Mouse (Mus musculus): ENCODE measurements at regions not wholly inside any gene's neighbourhood (a gene's known extent, or its start where the extent isn't known, plus 50 kb on each side); places are given as distances from the start of the nearest gene placed in this dataset.
"Not testable (repeated sequence)": the region's sequence is repeated elsewhere in the genome, so short reads cannot be mapped to it uniquely, and the experiment has no call there.

DNA sequence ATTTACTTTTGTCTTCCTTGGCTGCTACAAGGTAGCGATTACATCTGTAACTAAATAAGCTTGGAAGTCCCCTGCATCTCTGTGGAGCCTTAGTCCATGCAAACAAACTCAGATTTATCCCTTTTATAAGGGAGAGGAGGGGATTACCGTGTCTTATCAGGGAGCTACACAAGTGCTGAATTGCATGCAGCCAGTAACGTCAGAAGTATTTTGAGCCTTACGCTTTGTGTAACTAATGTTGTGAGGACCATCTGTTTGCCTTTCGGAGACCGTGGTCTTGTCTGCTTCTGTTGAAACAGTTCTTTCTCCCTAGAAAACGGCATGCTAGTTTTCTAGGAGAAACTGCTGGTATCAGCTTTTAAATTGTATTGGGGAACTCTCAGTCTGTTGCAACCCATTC is 58.0 kb upstream of the Dmrta1 start:
- DNase-seq = no peak

DNA sequence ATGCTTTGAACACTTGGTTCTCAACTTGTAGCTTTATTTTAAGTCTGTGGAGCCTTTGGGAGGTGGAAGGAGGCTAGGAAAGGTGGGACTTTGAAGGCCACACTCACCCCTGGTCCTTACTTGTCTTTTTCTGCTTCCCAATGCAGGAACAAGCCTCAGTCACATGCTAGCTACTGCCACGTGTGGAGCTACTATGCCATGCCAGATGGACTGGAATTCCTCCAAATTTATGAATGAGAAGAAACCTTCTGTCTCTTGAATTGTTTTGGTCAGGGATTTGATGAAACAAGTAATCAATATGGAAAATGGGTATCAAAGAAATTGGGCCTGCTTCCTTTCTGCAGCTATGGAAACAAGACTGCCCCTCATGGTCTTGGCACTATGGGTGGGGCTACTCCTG is 74.5 kb upstream of the Dmrta1 start:
- peak; percentile 61 to 65 for DNase-seq

DNA sequence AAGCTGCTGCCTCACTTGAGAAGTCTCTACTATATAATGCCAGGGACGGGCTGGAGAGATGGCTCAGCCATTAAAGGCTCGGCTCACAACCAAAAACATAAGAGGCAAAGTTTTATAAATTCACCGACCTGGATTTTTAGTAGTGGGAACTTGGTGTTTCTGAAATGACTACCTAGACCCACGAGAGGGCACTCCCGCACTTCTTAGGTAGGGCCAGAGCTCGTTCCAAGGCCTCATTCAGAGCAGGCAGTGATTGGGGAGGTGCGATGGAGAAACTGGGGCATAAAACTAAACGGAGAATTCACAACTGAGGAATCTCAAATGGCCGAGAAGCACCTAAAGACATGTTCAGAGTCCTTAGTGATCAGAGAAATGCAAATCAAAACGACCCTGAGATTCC is 103.7 kb upstream of the Dmrta1 start:
- DNase-seq = peak; percentile 80 to 82

DNA sequence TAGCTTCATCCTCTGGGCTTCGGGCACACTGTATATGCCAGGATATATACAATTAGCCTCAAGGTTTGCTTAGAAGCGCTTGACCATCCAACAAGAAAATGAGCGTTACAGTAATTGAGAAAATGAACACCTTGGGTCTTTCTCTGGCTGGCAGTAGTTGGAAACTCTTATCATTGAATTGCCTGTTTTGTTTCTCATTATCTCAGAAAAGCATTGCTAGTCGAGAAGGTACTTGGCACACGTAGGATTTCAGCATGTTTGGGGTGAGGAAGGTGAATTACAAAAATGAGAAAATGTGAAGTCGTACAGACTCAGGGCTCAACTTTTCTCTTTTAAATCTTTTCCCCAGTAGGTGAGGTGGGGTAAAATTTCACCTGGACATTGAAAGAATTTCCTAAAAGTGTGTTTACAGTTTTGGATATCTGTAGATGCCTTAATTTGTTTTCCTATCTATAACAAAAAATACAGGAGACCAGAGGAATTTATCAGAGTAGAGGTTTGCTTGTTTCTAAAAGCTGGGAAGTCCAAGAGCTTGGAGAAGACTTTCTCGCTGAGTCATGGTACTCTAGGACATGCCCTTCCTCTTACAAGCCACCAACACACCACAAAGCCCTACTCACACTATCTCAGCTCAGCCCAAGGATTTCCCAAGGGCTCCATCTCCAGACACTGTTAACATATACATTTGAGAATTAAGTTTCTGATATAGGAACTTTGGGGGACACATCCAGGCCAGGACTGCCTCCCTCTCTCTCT is 124.3 kb upstream of the Dmrta1 start:
- no peak for DNase-seq

DNA sequence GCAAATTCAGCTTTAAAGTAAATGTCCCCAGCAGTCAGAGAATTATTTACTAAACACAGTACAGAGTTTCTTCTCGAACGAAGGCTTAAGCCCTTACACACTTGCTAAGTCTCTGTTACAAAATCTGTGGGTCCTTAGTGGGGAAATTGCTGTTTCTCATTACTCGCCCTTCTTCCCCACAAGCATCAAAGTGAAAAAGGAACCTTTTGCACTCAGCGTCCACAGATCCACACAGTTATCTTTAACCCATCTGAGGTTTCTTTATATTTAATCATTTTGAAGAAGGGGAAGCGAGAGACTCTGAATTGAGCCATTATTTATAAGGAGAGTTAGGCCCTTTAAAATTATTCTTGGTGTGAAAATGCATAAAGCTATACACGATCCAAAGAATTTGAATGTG is 126.7 kb upstream of the Dmrta1 start:
- no peak for DNase-seq

DNA sequence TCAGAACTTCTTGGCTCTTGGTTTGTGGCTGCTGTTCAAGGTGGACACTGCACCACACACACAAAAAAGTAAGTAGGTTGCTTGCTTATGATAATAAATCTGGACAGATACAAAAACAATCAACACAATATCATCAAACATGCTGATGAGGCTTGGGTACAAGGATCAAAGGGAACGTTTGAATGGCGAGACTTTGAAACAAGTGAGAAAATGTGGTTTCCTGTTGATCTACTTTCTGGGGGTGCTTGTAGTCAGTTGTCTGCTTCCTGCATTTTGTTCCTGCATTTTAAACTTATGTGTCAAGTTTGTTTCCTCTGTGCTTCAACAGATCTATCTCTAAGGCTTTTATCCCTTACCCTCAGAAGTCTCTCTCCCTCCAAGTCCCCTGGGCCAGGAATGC is 128.7 kb upstream of the Dmrta1 start:
- DNase-seq = no peak

DNA sequence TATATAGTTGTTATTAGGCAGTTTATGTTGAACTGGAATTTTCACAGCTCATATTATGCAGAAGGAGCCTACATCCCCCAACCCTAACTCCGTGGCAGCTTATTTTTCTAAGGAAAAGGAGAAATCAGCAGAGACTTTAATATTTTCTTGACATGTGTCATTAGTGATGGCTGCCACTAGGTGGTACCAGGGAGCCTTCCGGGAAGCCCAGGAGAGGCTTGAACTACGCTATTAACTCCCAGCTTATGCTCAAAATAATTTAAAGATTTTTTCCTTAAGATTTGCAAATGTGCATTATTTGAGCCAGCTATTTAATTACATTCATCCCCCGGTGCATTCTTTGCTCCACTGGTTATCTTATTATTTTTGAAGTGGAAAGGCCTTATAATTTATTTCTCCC is 146.8 kb upstream of the Dmrta1 start:
- DNase-seq = peak; percentile 76

DNA sequence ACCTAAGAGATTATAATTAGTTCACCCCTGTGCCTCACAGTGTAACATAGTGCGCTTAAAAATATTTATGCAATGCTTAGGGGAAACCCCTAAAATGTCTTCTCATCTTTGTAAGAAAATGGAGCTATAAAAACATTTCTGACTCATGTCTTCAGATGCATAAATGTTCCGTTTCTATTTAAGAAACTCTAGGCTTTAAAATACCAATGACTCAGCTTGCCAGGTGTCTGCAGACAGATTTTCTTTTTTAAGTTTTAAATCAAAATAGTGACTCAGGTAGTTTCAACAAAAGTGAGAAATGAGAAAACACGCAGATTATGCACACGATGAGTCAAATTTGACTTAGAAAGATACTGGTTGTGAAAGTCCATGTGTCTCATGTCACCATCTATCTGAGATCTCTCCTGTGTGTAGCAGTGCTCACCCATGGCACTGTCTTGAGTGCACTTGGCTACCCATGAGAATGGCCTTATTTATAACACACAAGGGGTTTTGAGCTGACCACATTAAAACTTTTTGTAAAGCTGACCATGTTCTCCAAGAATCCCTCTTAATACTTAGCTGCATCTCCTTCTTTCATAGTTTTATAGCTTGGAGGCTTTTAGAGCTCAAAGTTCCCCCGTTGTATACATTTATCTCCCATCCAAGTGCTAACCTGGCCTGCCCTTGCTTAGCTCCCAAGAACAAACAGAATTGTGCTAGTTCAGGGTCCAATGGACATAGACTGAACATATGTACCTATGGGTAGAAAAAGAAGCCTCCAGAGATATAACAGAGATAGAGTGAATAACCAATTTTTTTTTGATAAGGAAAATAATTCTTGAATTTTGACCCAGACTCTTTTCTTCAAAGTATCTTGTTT is 149.0 kb upstream of the Dmrta1 start:
- no peak for DNase-seq

DNA sequence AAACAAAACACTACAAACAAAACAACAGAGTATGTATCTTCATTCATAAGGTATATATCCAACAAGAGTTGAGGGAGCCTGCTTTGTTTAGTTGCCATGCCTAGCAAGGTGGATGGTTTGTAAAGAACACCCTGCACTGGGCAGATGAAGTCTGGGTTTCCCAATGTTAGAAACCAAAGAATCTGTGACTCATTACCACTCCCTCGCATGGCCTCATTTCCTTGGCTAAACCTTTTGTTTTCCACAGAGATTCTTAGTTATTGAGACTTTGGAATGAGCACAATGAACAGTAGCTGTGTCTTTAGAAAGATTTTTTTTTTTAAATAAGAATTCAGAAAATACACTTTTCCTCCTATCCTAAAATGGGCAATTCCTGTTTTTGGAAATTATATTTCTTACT is 151.3 kb upstream of the Dmrta1 start:
- no peak for DNase-seq

DNA sequence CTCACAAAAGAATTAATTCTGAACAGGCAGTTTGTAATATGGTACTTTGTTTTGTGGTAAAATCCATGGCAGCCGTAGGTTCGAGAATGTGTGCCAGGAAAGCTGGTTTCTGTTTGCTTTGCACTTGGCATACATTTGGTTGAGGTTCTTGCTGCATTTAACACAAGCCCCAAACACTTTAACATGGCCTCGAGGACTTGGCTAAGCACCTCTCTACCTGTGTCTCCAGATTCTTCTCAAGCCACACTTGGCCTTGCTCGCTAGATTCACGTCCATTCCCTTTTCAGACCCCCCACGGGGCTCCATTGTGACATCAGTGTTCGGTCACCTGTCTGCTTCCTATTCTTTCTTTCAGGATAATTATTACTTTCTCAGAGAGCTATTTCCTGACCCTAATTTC is 151.9 kb upstream of the Dmrta1 start:
- DNase-seq = no peak

DNA sequence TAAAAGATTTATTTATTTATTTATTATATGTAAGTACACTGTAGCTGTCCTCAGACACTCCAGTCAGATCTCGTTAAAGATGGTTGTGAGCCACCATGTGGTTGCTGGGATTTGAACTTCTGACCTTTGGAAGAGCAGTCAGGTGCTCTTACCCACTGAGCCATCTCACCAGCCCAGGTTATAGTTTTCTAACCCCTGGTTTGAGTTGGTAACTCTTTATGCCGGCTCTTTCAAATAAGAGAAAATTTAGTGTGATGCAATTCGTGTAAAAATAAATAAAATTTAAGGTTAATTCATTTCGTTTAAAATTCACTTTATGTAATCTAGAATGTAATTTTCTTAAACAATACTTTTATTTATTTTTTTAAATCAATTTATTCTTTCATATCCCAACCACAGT is 153.7 kb upstream of the Dmrta1 start:
- not testable (repeated sequence) for DNase-seq

DNA sequence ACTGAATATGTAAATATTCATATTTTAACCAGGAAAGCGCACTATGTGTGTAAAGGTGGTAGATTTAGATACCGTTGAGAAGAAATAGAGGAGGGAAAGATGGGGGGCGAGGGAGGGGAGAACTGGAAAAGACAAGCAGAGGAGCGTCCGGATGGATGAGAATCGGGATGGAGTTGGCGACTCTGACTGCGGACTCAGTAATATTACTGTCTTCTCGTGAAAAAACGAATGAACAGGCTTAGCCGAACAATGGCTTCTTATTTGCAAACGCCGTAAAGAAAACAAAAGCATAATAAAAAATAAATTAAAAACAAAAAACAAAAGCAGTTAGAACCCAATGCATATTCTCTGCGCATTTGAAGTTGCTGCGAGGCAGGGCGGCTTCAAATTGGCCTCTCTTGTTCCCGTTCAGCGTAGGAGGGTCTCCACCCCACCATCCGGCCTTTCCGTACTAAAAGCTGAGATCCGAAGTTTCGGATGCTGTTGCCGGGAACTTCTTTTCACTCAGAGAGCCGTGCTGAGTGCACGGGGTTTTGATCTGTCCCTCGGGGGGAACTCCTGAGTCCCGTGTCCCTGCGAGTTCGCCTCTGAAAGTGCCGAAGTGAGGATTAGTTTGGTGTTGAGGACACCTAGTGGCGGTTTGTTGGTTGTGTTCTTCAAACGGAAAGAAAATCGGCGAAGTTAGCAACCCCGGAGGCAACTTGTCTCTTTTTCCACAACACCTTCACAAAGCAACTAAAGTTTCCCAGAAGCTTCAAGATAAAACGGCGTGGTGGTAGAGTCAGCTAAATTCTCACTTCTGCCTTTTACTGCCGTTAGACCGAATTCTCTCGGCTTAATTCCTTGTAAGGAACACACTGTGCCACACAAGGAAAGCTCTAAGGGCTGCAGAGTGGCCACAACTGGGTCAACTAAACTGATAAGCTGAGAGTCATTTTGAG is 154.7 kb upstream of the Dmrta1 start:
- peak; percentile 73 to 75 for DNase-seq

DNA sequence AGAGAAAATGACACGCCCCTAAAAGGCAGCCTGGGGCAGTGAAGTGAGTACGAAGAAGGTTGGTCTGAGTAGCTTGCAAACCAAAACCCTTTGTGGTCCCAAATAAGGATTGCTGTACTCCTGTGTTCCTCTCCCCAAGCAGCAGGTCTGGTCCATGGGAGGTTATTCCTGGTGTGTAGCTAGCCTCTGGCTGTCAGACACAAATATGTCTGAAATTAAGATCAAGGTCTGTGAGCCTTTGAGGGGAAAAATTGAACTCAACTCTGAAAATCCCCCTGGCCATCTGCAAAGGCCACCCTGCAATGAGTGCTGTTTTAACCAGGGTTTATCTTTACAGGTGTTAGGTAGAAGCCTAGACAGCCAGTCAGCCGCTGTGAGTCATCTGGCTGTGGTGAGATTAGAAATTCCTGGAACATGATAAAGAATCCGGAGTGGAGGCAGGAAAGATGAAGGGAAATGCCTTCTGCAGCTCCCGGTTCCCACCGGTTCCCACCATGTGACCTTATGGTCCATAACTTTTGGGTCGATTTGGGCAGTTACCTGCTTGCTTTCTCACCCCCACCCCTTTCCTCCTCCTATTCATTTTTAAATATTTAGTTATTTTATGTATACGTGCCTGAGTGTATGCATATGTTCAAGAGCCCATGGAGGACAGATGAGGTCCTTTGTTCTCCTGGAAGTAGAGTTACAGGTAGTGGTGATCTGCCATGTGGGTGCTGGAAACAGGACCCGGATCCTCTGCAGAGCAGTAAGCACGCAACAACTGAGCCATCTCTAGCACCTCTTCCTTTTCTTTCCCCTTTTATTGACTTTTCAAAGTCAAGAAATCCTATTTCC is 155.6 kb upstream of the Dmrta1 start:
- DNase-seq = peak in 1 of 2 experiments; percentile 10

DNA sequence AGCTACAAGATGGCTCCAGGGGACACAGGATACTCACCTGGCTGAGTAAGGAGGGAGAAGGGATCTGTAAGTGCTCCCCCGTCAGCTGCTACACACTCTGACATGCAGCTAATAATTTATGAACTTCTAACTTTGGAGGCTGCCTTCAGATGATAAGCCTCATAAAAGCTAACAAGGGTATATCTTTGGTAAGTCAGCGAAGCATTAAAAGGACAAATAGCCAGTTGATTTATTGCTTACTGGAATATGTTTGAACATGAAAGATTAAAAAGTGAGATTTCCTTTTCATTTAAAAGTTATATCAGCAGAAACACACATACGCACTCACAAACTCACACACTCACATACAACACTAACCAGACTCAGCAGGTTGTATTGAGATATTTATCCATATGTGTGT is 161.2 kb upstream of the Dmrta1 start:
- DNase-seq = no peak

DNA sequence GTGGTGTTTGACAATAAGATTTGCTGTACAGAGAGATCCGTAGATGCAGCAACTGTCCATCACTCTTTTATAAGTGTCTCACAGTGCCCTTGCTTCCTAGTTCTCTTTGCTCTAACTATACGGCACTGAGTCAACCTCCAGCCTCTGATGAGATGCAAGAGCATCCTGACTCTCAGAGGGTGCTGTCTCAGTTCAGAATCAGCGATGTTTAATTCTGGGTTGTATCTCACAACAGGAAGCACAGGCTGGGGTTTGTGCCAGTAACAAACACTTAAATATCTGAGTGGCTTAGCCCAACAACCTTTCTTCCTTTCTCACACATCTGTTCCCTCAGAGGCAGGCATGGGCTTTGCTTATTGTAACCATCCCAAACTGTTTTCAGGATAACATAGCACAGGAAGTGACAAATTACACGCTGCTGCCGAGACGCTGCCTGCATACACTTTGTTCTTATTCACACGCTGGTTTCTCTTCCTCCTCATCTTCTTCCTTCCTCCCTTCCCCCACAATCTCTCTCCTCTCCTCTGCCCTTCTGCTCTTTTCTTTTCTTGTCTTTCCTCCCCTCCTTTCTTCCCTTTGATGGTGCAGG is 163.3 kb upstream of the Dmrta1 start:
- DNase-seq = no peak

DNA sequence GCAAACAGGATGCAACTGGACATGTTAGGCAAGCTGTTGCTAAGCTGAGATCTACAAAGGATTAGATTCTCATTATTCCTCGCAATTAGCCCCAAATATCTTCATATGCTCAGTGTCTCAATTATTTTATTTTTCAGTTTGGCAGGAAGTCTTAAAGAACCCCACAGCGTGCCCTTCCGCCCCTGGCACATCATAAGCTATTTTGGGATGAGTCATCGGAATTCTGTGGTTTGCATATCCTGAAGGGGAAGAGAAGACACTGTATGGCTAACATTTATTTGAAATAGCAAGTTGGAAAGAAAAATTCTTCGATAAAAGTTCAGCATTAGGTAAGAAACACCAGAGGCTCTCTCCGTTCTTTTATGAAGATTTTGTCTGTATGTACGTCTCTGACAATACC is 164.3 kb upstream of the Dmrta1 start:
- no peak for DNase-seq

DNA sequence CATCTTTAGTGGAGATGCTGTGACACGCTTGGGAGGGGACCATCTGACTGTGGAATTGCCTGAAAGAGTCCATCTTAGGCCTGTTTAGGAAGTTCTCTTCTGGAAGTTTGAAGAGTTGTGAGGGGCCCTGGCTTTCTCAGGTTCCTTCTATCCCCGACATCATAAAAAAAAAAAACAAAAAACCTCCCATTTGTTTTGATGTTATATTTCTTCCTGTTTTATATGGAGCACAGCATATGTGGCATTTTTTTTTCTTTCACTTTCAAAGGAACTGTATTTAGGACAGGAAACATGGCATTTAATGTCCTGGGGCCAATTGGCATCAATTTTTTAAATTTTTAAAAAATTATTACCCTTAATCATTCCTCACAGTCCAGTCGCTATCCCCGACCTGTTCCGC is 168.6 kb upstream of the Dmrta1 start:
- DNase-seq = no peak

DNA sequence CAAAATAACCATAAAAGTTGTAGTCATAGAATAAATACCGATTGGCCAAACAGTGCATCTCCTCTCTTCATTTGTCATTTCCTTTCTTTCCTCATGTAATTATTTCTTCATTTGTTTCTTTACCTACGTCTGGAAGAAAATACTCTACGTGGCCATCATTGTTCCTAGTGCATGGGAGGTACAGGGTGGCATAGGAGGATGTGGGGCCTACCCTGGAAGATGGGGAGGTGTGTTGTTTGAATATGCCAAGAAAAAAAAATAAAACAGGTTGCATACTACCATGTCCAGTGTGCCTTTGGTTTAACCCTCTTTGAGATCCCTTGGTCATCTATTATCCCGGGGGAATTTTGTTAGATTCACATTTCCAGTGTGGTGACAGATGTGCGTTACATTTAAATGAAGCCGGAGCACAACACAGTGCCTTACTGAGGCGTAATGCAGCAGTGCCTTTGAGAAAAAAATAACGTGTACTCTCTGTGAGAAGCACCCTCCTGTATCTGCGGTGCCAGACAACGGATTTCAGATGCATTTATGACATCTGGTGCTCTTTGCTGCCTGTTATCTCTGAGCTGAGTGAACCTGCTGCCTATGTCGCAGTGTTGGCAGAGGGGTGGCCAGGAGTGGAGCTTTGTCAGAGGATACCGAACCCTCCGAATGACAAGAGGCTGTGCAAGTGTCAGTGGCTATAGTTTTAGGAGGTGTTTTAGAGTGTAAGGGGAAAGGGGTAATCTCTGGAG is 169.4 kb upstream of the Dmrta1 start:
- no peak for DNase-seq

DNA sequence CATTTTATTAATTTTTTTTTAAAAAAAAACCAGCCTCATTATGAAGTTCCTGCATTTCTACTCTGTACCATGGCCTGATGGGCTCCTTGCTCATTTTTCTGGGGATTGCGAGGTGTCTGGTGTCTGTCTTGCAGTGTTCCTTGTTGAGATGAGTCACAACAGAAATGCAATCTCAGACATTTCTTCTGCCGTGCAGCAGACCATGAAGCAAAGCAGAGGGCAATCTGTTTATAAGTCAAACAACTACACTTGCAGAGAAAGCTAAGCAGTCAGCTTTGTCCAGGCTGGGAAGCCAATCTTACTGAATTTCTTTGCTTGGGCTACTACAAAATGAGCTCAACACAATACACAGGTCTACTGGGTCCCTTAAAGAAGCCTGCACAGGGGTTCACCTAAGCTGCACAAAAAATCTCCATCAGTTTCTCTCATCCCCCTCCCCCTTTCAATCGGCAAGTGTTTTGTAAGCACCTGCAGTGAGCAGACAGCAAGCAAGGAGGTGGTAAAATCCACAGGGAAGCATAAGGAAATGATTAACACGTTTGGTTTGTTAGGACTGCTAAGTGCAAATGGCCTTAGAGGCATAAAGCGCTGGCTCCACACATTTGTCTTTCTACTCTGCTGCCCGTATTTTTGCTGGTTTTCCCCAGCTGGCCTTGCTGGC is 171.0 kb upstream of the Dmrta1 start:
- no peak for DNase-seq

DNA sequence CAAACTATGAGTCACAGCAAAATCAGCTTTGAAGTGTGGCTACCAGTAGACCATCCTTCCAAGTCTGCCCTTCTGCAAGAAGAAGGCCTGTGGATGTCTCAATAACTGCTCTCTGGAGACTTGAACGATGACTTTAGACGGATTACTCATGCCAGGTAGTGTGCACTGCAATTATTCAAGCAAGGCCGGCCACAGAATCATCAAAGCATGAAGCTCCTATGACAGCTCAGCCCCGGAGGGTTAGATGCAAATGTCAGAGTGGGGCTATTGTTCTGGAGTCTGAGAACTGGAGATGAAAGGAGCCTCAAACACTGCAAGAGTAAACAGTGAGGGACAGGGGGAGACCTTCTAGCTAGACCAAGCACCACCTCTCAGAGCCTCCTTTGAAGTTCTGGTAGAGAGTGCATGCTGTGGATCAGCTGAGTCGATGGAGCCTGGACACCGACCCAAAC is 173.8 kb upstream of the Dmrta1 start:
- no peak for DNase-seq
